ENCODE assay signal across 9 mouse cellular contexts in genomic region chr1:58031160-58031769, GRCm38 (mm10). TPM values are rescaled to one million over a fixed set of nuclear protein-coding genes. Genes with fewer than 3 reads are reported as not detected.
DNase-seq lines count a peak whose midpoint lies in the region; ATAC-seq and TF ChIP-seq lines count a peak whose summit lies in the region.
"Had no signal": no experiment of that assay in that cellular context is flagged by ENCODE, and none has a peak within 500 bp of the region (broad histone marks: within the 10 kb centered on the region; RNA-seq: fewer than 3 reads in every experiment).

No protein-coding gene starts in this region.

- H3K36me3 ChIP-seq in forebrain, embryonic 14.5 days (ENCODE audit: control insufficient read depth, insufficient read depth, low read length): no peaks in the 10 kb centered on the region
- no peaks in the 10 kb centered on the region for H3K36me3 ChIP-seq in hindbrain, embryonic 14.5 days (replicated peaks; ENCODE audit: control insufficient read depth, insufficient read depth)
- H3K36me3 ChIP-seq in midbrain, embryonic 13.5 days: no peaks in the 10 kb centered on the region
- H3K36me3 ChIP-seq: embryonic facial prominence, embryonic 15.5 days had no signal

- peak; percentile 68 for TF ChIP-seq CTCF in left cerebral cortex, adult 2 months (IDR thresholded peaks at IDR 0.05)

- peak; percentile 81 for ATAC-seq in forebrain, embryonic 14.5 days
- ATAC-seq in hindbrain, embryonic 14.5 days (ENCODE audit: low FRiP score): peak; percentile 68
- ATAC-seq in midbrain, embryonic 13.5 days: peak; percentile 72

- H3K9ac ChIP-seq in forebrain, embryonic 14.5 days (ENCODE audit: low read length): no peak overlapping the region
- no peak overlapping the region for H3K9ac ChIP-seq in hindbrain, embryonic 14.5 days
- H3K9ac ChIP-seq in midbrain, embryonic 13.5 days (replicated peaks): no peak overlapping the region
- H3K9ac ChIP-seq: embryonic facial prominence, embryonic 15.5 days had no signal

- peak; percentile 25 for DNase-seq in right cerebral cortex, adult 18-20 months
- DNase-seq in right cerebral cortex, postnatal 36 days (ENCODE audit: low spot score in 2 of 2): no peak
- DNase-seq in c-Kit-positive CD71-positive TER-119-positive erythroid progenitor cells, embryonic 14.5 days (ENCODE audit: low spot score): peak; percentile 67
- peak; percentile 84 for DNase-seq in forebrain, embryonic 14.5 days (ENCODE audit: low spot score)
- peak; percentile 79 for DNase-seq in hindbrain, embryonic 14.5 days (ENCODE audit: low spot score)
- DNase-seq in left cerebral cortex, adult 2 months (ENCODE audit: extremely low spot score in 1 of 2, low spot score in 2 of 2): peak in 1 of 2 experiments; percentile 34
- peak; percentile 41 to 77 for DNase-seq in spleen, postnatal 4 days (ENCODE audit: low spot score in 2 of 2)

- H3K4me1 ChIP-seq in forebrain, embryonic 14.5 days (ENCODE audit: control insufficient read depth, insufficient read depth, low read length): peaks cover 3% of the 10 kb centered on the region; the same call in 1 of the 2 replicates
- H3K4me1 ChIP-seq in hindbrain, embryonic 14.5 days (replicated peaks; ENCODE audit: control insufficient read depth, insufficient read depth, low read length): no peaks in the 10 kb centered on the region; the same call in 1 of the 2 replicates
- peaks cover 9% of the 10 kb centered on the region; the same call in 1 of the 2 replicates for H3K4me1 ChIP-seq in midbrain, embryonic 13.5 days (replicated peaks)

- H3K4me2 ChIP-seq in forebrain, embryonic 14.5 days (ENCODE audit: low read length): no peak overlapping the region
- H3K4me2 ChIP-seq in hindbrain, embryonic 14.5 days (replicated peaks): no peak overlapping the region
- no peak overlapping the region for H3K4me2 ChIP-seq in midbrain, embryonic 13.5 days (replicated peaks)

- H3K27ac ChIP-seq in forebrain, embryonic 14.5 days (ENCODE audit: low read depth, low read length): no peak overlapping the region
- no peak overlapping the region for H3K27ac ChIP-seq in hindbrain, embryonic 14.5 days
- no peak overlapping the region; the same call in 1 of the 2 replicates for H3K27ac ChIP-seq in left cerebral cortex, adult 2 months
- H3K27ac ChIP-seq in midbrain, embryonic 13.5 days: no peak overlapping the region

- no peaks in the 10 kb centered on the region for H3K27me3 ChIP-seq in forebrain, embryonic 14.5 days (replicated peaks; ENCODE audit: control insufficient read depth, insufficient read depth, low read length)
- no peaks in the 10 kb centered on the region for H3K27me3 ChIP-seq in hindbrain, embryonic 14.5 days (ENCODE audit: control insufficient read depth, insufficient read depth, low read length)
- H3K27me3 ChIP-seq in midbrain, embryonic 13.5 days: no peaks in the 10 kb centered on the region
- H3K27me3 ChIP-seq: embryonic facial prominence, embryonic 15.5 days had no signal

- no peaks in the 10 kb centered on the region for H3K9me3 ChIP-seq in forebrain, embryonic 14.5 days (replicated peaks; ENCODE audit: control insufficient read depth, low read length)
- H3K9me3 ChIP-seq in hindbrain, embryonic 14.5 days (ENCODE audit: control insufficient read depth, low read length): no peaks in the 10 kb centered on the region
- H3K9me3 ChIP-seq in midbrain, embryonic 13.5 days: no peaks in the 10 kb centered on the region
- H3K9me3 ChIP-seq: embryonic facial prominence, embryonic 15.5 days had no signal

- intact Hi-C loops in left cerebral cortex, adult 2 months (cut with DNase I): loop anchor here (10.0 kb wide), 1 partner anchor 606 kb away; no protein-coding TSS in a partner anchor

- WGBS in forebrain, embryonic 14.5 days: 63% methylated on average over 10 of the region's 10 CpGs
- 63% methylated on average over 10 of the region's 10 CpGs for WGBS in hindbrain, embryonic 14.5 days
- WGBS in midbrain, embryonic 13.5 days: 64% methylated on average over 10 of the region's 10 CpGs

- H3K4me3 ChIP-seq in forebrain, embryonic 14.5 days (ENCODE audit: low read depth, low read length): no peak overlapping the region
- no peak overlapping the region for H3K4me3 ChIP-seq in hindbrain, embryonic 14.5 days (replicated peaks; ENCODE audit: low read length)
- peak overlapping the region; percentile 9; the same call in 1 of the 2 replicates for H3K4me3 ChIP-seq in left cerebral cortex, adult 2 months
- H3K4me3 ChIP-seq in midbrain, embryonic 13.5 days (replicated peaks): no peak overlapping the region
- H3K4me3 ChIP-seq: embryonic facial prominence, embryonic 15.5 days had no signal

RNA-seq across cellular contexts. Expression of gene Aox1, which starts 1.5 kb away (rescaled TPM):
- 0.08 and 0.19 TPM in 2 replicates for polyA plus RNA-seq in forebrain, embryonic 14.5 days (2014; fragmentation: Nextera tagmentation; extraction: Ambion mirVana)
- polyA plus RNA-seq in hindbrain, embryonic 14.5 days (2014; fragmentation: Nextera tagmentation; extraction: Ambion mirVana): 0.21 and 0.31 TPM in 2 replicates
- 1 to 10 TPM; 3.2 to 4.6 TPM for total RNA-seq in left cerebral cortex, adult 2 months (2021)
- 0.12 TPM in 2 replicates for polyA plus RNA-seq in midbrain, embryonic 13.5 days (2015; fragmentation: Nextera tagmentation; extraction: Ambion mirVana)

RNA-seq across cellular contexts. Expression of gene Kctd18, which starts 12.5 kb away (rescaled TPM):
- polyA plus RNA-seq in forebrain, embryonic 14.5 days (2014; fragmentation: Nextera tagmentation; extraction: Ambion mirVana): 22.1 and 22.6 TPM in 2 replicates
- polyA plus RNA-seq in hindbrain, embryonic 14.5 days (2014; fragmentation: Nextera tagmentation; extraction: Ambion mirVana): 24.8 and 27.3 TPM in 2 replicates
- total RNA-seq in left cerebral cortex, adult 2 months (2021): 10 to 100 TPM; 16.3 to 17.8 TPM
- polyA plus RNA-seq in midbrain, embryonic 13.5 days (2015; fragmentation: Nextera tagmentation; extraction: Ambion mirVana): 24.3 and 26.3 TPM in 2 replicates

RNA-seq across cellular contexts. Expression of gene Sgo2a, which starts 35.5 kb away (rescaled TPM):
- 11.0 and 12.2 TPM in 2 replicates for polyA plus RNA-seq in forebrain, embryonic 14.5 days (2014; fragmentation: Nextera tagmentation; extraction: Ambion mirVana)
- 3.1 and 3.6 TPM in 2 replicates for polyA plus RNA-seq in hindbrain, embryonic 14.5 days (2014; fragmentation: Nextera tagmentation; extraction: Ambion mirVana)
- total RNA-seq in left cerebral cortex, adult 2 months (2021): under 1 TPM; 0.35 to 0.54 TPM
- 8.4 and 8.5 TPM in 2 replicates for polyA plus RNA-seq in midbrain, embryonic 13.5 days (2015; fragmentation: Nextera tagmentation; extraction: Ambion mirVana)

Comparison
In these comparisons a context has a peak if more than half of its experiments do, and no peak if none do; other contexts are left out.
1. DNase-seq: peak in right cerebral cortex, adult 18-20 months (single experiment), c-Kit-positive CD71-positive TER-119-positive erythroid progenitor cells, embryonic 14.5 days (single experiment), forebrain, embryonic 14.5 days (single experiment), hindbrain, embryonic 14.5 days (single experiment) and spleen, postnatal 4 days (2 of 2); none in right cerebral cortex, postnatal 36 days (0 of 2).
2. Peak in every context shown above with its lines, with median percentiles within 50 percentile points of each other: ATAC-seq.